Mouse (Mus musculus): ENCODE measurements around the gene Pdpn. TPM values are rescaled to one million over a fixed set of nuclear protein-coding genes. Genes with fewer than 3 reads are reported as not detected.

Pdpn gene
- polyA plus RNA-seq, 1 experiment from 2014 or later = 67.1 TPM

DNA sequence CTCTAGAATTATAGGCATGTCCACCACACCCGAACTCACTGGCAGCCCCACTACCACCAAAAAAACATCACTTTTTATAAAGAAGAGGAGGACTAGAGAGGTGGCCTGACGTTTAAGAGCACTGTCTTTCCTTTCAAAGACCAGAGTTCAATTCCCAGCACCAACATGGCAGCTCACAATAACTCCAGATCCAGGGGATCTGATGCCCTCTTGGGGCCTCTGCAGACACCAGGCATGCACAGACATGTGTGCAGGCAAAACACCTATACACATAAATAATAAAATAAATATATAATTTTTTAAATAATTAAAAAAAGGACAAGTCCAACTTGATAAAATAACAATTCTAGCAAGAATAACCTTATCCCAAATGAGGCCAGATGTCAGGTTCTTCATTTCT lies 80.5 kb downstream of the Pdpn start:
- no peaks in the 10 kb centered on the region for H3K27me3 ChIP-seq (replicated peaks; ENCODE audit: control insufficient read depth, insufficient read depth, low read length)
- H3K9me3 ChIP-seq (ENCODE audit: control insufficient read depth, low read length) = no peaks in the 10 kb centered on the region
- H3K4me3 ChIP-seq (ENCODE audit: low read depth, low read length) = no peak overlapping the region
- no peaks in the 10 kb centered on the region for H3K36me3 ChIP-seq (ENCODE audit: control insufficient read depth, insufficient read depth, low read length)
- DNase-seq (ENCODE audit: low spot score) = no peak
- no peak overlapping the region for H3K9ac ChIP-seq (ENCODE audit: low read depth, low read length)
- no peak overlapping the region for H3K27ac ChIP-seq (replicated peaks; ENCODE audit: low read depth, low read length)
- WGBS = 85% methylated on average over 2 of the region's 2 CpGs
- no peak overlapping the region for H3K4me2 ChIP-seq (ENCODE audit: low read depth, low read length)
- no peak for ATAC-seq (ENCODE audit: low read depth)
- no peaks in the 10 kb centered on the region for H3K4me1 ChIP-seq (ENCODE audit: control insufficient read depth, insufficient read depth, low read length)

Other genes starting within 250 kb of the Pdpn start
- gene Prdm2, start 86.6 kb downstream of the Pdpn start, polyA plus RNA-seq (2014; fragmentation: Nextera tagmentation; extraction: Ambion mirVana) = 11.5 and 11.6 TPM in 2 replicates
- gene Lrrc38, start 50.2 kb upstream of the Pdpn start, polyA plus RNA-seq (2014; fragmentation: Nextera tagmentation; extraction: Ambion mirVana) = 2.2 and 2.3 TPM in 2 replicates
- gene Pramel1, start 94.9 kb upstream of the Pdpn start, polyA plus RNA-seq (2014; fragmentation: Nextera tagmentation; extraction: Ambion mirVana) = not detected in 2 replicates
- 8.8 and 12.1 TPM in 2 replicates for gene Pramef8, start 112.9 kb upstream of the Pdpn start, polyA plus RNA-seq (2014; fragmentation: Nextera tagmentation; extraction: Ambion mirVana)
- gene Oog4, start 150.8 kb upstream of the Pdpn start, polyA plus RNA-seq (2014; fragmentation: Nextera tagmentation; extraction: Ambion mirVana) = not detected in 2 replicates
- gene Gm13043, start 211.8 kb upstream of the Pdpn start, polyA plus RNA-seq (2014; fragmentation: Nextera tagmentation; extraction: Ambion mirVana) = not detected in 2 replicates
- not detected in 2 replicates for gene Gm13040, start 236.4 kb upstream of the Pdpn start, polyA plus RNA-seq (2014; fragmentation: Nextera tagmentation; extraction: Ambion mirVana)

Data from embryonic facial prominence, embryonic 14.5 days (tissue).